Mouse (Mus musculus) CH12.LX (cell line): ENCODE data around the gene Apon. TPM values are rescaled to one million over a fixed set of nuclear protein-coding genes. Genes with fewer than 3 reads are reported as not detected.

ENCODE experiments used
- DNase-seq: peaks from one replicate; pipeline ENCODE4 v3.0.0-alpha.2; 2013; ENCODE audit errors: extremely low read depth
- H3K27ac ChIP-seq: 2 replicates; pipeline ENCODE4 v1.5.1; 2012; ENCODE audit warnings: low read depth, mild to moderate bottlenecking, control low read depth, moderate library complexity; ENCODE audit not compliant: insufficient read depth
- H3K27me3 ChIP-seq: replicated peaks from 2 replicates; pipeline ENCODE3; 2012; ENCODE audit warnings: inconsistent platforms
- H3K36me3 ChIP-seq, 2 experiments: replicated peaks in 1 of 2; 2 replicates each; pipeline versions ENCODE3 to v1.6.1; 2012; ENCODE audit warnings: inconsistent platforms in 1 of 2, low read length in 1 of 2, mild to moderate bottlenecking in 1 of 2, mixed read lengths in 1 of 2, moderate library complexity in 1 of 2; ENCODE audit not compliant: control insufficient read depth in 1 of 2, insufficient read depth in 1 of 2
- H3K4me1 ChIP-seq, 2 experiments: 2 replicates each; pipeline ENCODE4 v1.6.1; 2012; ENCODE audit warnings: inconsistent platforms in 1 of 2, moderate library complexity in 1 of 2; ENCODE audit not compliant: insufficient read depth in 2 of 2, control insufficient read depth in 1 of 2
- H3K4me2 ChIP-seq: 2 replicates; pipeline ENCODE4 v1.6.1; 2012; ENCODE audit warnings: low read depth, mild to moderate bottlenecking, control low read depth; ENCODE audit not compliant: poor library complexity, insufficient read depth, severe bottlenecking
- H3K4me3 ChIP-seq, 3 experiments: fragments of 150-350 bp in 1 of 3; sonication (generic) in 1 of 3; replicated peaks in 1 of 3; 2 replicates each; pipeline versions ENCODE3 to v1.5.1; 2011 to 2012; ENCODE audit warnings: low read depth in 2 of 3, low read length in 2 of 3, mild to moderate bottlenecking in 2 of 3, moderate library complexity in 2 of 3, control low read depth in 1 of 3, improper control_type of control experiment in 1 of 3, inconsistent platforms in 1 of 3, mixed read lengths in 1 of 3; ENCODE audit not compliant: poor library complexity in 1 of 3
- H3K79me2 ChIP-seq: replicated peaks from 2 replicates; pipeline ENCODE4 v1.6.1; 2012; ENCODE audit warnings: mild to moderate bottlenecking, moderate library complexity; ENCODE audit not compliant: control insufficient read depth, poor library complexity, insufficient read depth, severe bottlenecking; ENCODE audit errors: extremely low read depth
- H3K9ac ChIP-seq: 2 replicates; pipeline ENCODE4 v1.6.1; 2012; ENCODE audit warnings: low read depth, mild to moderate bottlenecking, control low read depth, moderate library complexity; ENCODE audit not compliant: insufficient read depth
- H3K9me3 ChIP-seq: replicated peaks from 2 replicates; pipeline ENCODE3; 2012; ENCODE audit warnings: low read length, inconsistent platforms, mixed read lengths
- BHLHE40 ChIP-seq: IDR thresholded peaks from 2 replicates; pipeline ENCODE4 v1.6.1; 2011; ENCODE audit warnings: mild to moderate bottlenecking, low read depth, low read length, improper control_type of control experiment
- CTCF ChIP-seq, 2 experiments: IDR thresholded peaks in 1 of 2; conservative IDR thresholded peaks in 1 of 2; 2 replicates each; pipeline ENCODE4 v1.5.1; 2011 to 2012; ENCODE audit warnings: low read depth in 2 of 2, low read length in 2 of 2, improper control_type of control experiment in 1 of 2, inconsistent platforms in 1 of 2, mild to moderate bottlenecking in 1 of 2, moderate library complexity in 1 of 2
- E2F4 ChIP-seq: IDR thresholded peaks from 2 replicates; pipeline ENCODE4 v1.6.1; 2011; ENCODE audit warnings: low read depth, low read length, improper control_type of control experiment; ENCODE audit not compliant: insufficient replicate concordance
- ELF1 ChIP-seq: IDR thresholded peaks from 2 replicates; pipeline ENCODE4 v1.6.1; 2014; ENCODE audit warnings: low read depth, mild to moderate bottlenecking, inconsistent platforms, low read length, improper control_type of control experiment
- ETS1 ChIP-seq: conservative IDR thresholded peaks from 2 replicates; pipeline ENCODE4 v1.6.1; 2012; ENCODE audit warnings: low read depth, mild to moderate bottlenecking, inconsistent platforms, low read length, improper control_type of control experiment, moderate library complexity
- HCFC1 ChIP-seq: IDR thresholded peaks from 2 replicates; pipeline ENCODE4 v1.6.1; 2012; ENCODE audit warnings: low read depth, mild to moderate bottlenecking, inconsistent platforms, low read length, improper control_type of control experiment
- JUN ChIP-seq: IDR thresholded peaks from 2 replicates; pipeline ENCODE4 v1.6.1; 2011; ENCODE audit warnings: low read depth, mild to moderate bottlenecking, low read length, improper control_type of control experiment, moderate library complexity; ENCODE audit not compliant: insufficient read depth
- JUND ChIP-seq: conservative IDR thresholded peaks from 2 replicates; pipeline ENCODE4 v1.6.1; 2011; ENCODE audit warnings: low read depth, low read length, improper control_type of control experiment
- MAFK ChIP-seq: IDR thresholded peaks from 2 replicates; pipeline ENCODE4 v1.6.1; 2011; ENCODE audit warnings: low read length, improper control_type of control experiment; ENCODE audit not compliant: insufficient replicate concordance
- MAX ChIP-seq: IDR thresholded peaks from 2 replicates; pipeline ENCODE4 v1.6.1; 2011; ENCODE audit warnings: low read length, improper control_type of control experiment
- MAZ ChIP-seq: IDR thresholded peaks from 2 replicates; pipeline ENCODE4 v1.6.1; 2012; ENCODE audit warnings: low read depth, mild to moderate bottlenecking, inconsistent platforms, low read length, improper control_type of control experiment, moderate library complexity
- MXI1 ChIP-seq: IDR thresholded peaks from 2 replicates; pipeline ENCODE4 v1.6.1; 2011; ENCODE audit warnings: mild to moderate bottlenecking, low read depth, low read length, improper control_type of control experiment
- NRF1 ChIP-seq: IDR thresholded peaks from 2 replicates; pipeline ENCODE4 v1.6.1; 2014; ENCODE audit warnings: low read depth, mild to moderate bottlenecking, inconsistent platforms, low read length, improper control_type of control experiment, moderate library complexity
- PAX5 ChIP-seq: IDR thresholded peaks from 2 replicates; pipeline ENCODE4 v1.6.1; 2012; ENCODE audit warnings: low read length, inconsistent platforms, mixed read lengths
- POLR2A ChIP-seq: IDR thresholded peaks from 2 replicates; pipeline ENCODE4 v1.6.1; 2011; ENCODE audit warnings: low read depth, mild to moderate bottlenecking, improper control_type of control experiment, low read length
- SIN3A ChIP-seq: IDR thresholded peaks from 2 replicates; pipeline ENCODE4 v1.6.1; 2012; ENCODE audit warnings: low read length, improper control_type of control experiment, inconsistent platforms
- UBTF ChIP-seq: IDR thresholded peaks from 2 replicates; pipeline ENCODE4 v1.6.1; 2012; ENCODE audit warnings: low read depth, mild to moderate bottlenecking, inconsistent platforms, low read length, improper control_type of control experiment, moderate library complexity
- USF1 ChIP-seq: IDR thresholded peaks from 2 replicates; pipeline ENCODE4 v1.6.1; 2014; ENCODE audit warnings: low read depth, mild to moderate bottlenecking, inconsistent platforms, low read length, improper control_type of control experiment
- USF2 ChIP-seq: conservative IDR thresholded peaks from 2 replicates; pipeline ENCODE4 v1.6.1; 2011; ENCODE audit warnings: low read depth, low read length, improper control_type of control experiment
- ZNF384 ChIP-seq: IDR thresholded peaks from 2 replicates; pipeline ENCODE4 v1.6.1; 2012; ENCODE audit warnings: low read depth, low read length, improper control_type of control experiment, inconsistent platforms
- dilution Hi-C: fragments of 300-500 bp; cut with MboI; formaldehyde crosslinking; loops from 2 replicates; pipeline ENCODE4 v1.14.3; 2020; ENCODE audit warnings: low sequenced_read_pairs; ENCODE audit not compliant: extremely low pct_unique_long_range_greater_than_20kb, extremely low pct_ligation_motif_present
- in situ Hi-C: fragments of 300-500 bp; cut with MboI; formaldehyde crosslinking; loops from 3 replicates; pipeline ENCODE4 v1.14.3; 2019; ENCODE audit warnings: low sequenced_read_pairs, low pct_ligation_motif_present, low pct_unique_long_range_greater_than_20kb, mixed read lengths
- polyA plus RNA-seq: library from polyadenylated mRNA; unstranded; fragments of >175 nt; gene quantifications from 2 replicates; pipeline ENCODE4 v1.2.1, GENCODE M21; 2012; ENCODE audit warnings: low read depth; ENCODE audit not compliant: insufficient read length
- total RNA-seq, 2 experiments: library from RNA; depleted of rRNA; stranded (reverse); fragments of 300-350 nt in 1 of 2; fragments of >200 nt in 1 of 2; gene quantifications; 2 replicates each; pipeline ENCODE4 v1.2.3; 2012 to 2014

Apon gene
- total and polyA plus RNA-seq, 3 experiments, result 0.30 to 0.80 (median 0.62) TPM

- in situ Hi-C loops (no loop called here), dilution Hi-C loops (no loop called here)
- H3K4me1 ChIP-seq, result peaks cover 2 to 21% of the 10 kb centered on the region in 2 experiments; a peak in 2 of 4 replicates
- TF ChIP-seq USF1 (no peak), MXI1 (no peak)
- H3K4me3 ChIP-seq, result no peak overlapping the region
- no peak overlapping the region for H3K27ac ChIP-seq
- H3K79me2 ChIP-seq, result peaks cover 10% of the 10 kb centered on the region
- peaks cover 30 to 73% of the 10 kb centered on the region in 2 experiments for H3K36me3 ChIP-seq
- no peak for DNase-seq
- no peaks in the 10 kb centered on the region for H3K9me3 ChIP-seq
- no peaks in the 10 kb centered on the region for H3K27me3 ChIP-seq
- H3K4me2 ChIP-seq, result no peak overlapping the region
- no peak overlapping the region for H3K9ac ChIP-seq
Observed at GRCm38 (mm10) chr10:128237807-128238480, 16.0 kb upstream of the Apon start.

- no peak overlapping the region for H3K4me2 ChIP-seq
- H3K27me3 ChIP-seq, result no peaks in the 10 kb centered on the region
- no peak for DNase-seq
- peaks cover 6% of the 10 kb centered on the region for H3K79me2 ChIP-seq
- H3K9ac ChIP-seq, result no peak overlapping the region
- dilution Hi-C loops (no loop called here), in situ Hi-C loops (no loop called here)
- H3K36me3 ChIP-seq, result peaks cover 34 to 79% of the 10 kb centered on the region in 2 experiments
- no peak overlapping the region for H3K27ac ChIP-seq
- H3K4me1 ChIP-seq, result peaks cover 0 to 16% of the 10 kb centered on the region in 2 experiments; a peak in 2 of 4 replicates
- no peak overlapping the region for H3K4me3 ChIP-seq
- TF ChIP-seq ELF1 (no peak), MAZ (no peak), PAX5 (no peak), NRF1 (no peak), CTCF (conservative IDR thresholded peaks at IDR 0.05 in 1 of 2, IDR thresholded peaks at IDR 0.05 in 1 of 2; ENCODE audit: low read depth in 2 of 2, low read length in 2 of 2) (no peak), JUN (no peak), MAX (no peak), SIN3A (no peak), POLR2A (no peak)
- no peaks in the 10 kb centered on the region for H3K9me3 ChIP-seq
Observed at GRCm38 (mm10) chr10:128239140-128239539, 14.8 kb upstream of the Apon start.

GRCm38 (mm10) chr10:128240131-128240530, 13.8 kb upstream of the Apon start:
- peaks cover 0 to 8% of the 10 kb centered on the region in 2 experiments; a peak in 1 of 4 replicates for H3K4me1 ChIP-seq
- H3K9ac ChIP-seq, result no peak overlapping the region
- H3K9me3 ChIP-seq, result no peaks in the 10 kb centered on the region
- no peak overlapping the region for H3K27ac ChIP-seq
- H3K79me2 ChIP-seq, result no peaks in the 10 kb centered on the region; the same call in none of the 2 replicates
- peaks cover 43 to 81% of the 10 kb centered on the region in 2 experiments for H3K36me3 ChIP-seq
- dilution Hi-C loops, result no loop called here
- H3K4me2 ChIP-seq, result no peak overlapping the region
- in situ Hi-C loops, result no loop called here
- H3K4me3 ChIP-seq, result no peak overlapping the region
- DNase-seq, result no peak
- TF ChIP-seq USF2 (no peak), MAFK (no peak), ELF1 (no peak), HCFC1 (no peak), JUND (no peak), ZNF384 (no peak), UBTF (no peak), ETS1 (no peak), MXI1 (no peak), E2F4 (no peak), CTCF (conservative IDR thresholded peaks at IDR 0.05 in 1 of 2, IDR thresholded peaks at IDR 0.05 in 1 of 2; ENCODE audit: low read depth in 2 of 2, low read length in 2 of 2) (no peak), BHLHE40 (no peak)
- H3K27me3 ChIP-seq, result no peaks in the 10 kb centered on the region
